Mouse (Mus musculus): Measurements from ENCODE around the gene Cox7a2. TPM values are rescaled to one million over a fixed set of nuclear protein-coding genes. Genes with fewer than 3 reads are reported as not detected.

Cox7a2 gene
- total RNA-seq, 2 experiments from 2014 or later = 924 to 968 TPM

DNA sequence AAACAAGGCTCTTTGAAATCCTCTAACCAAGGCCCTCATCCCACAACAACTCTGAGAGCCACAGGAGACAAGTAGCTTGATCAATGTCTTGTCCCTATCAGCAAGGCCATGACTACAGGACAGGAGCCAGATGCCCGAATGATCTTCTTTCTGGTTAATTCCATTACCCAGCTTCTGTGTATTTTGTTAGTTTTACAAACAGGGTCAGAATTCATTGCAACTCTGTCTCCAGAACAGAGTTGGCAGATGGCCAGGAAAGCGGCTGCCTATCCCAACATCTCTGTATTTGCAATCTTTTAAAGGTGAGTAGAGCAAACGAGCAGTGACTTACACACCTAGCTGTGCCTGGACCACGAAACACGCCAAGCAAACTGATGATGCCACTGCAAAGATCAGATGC is 29.4 kb downstream of the Cox7a2 start:
- DNase-seq = peak; percentile 17

DNA sequence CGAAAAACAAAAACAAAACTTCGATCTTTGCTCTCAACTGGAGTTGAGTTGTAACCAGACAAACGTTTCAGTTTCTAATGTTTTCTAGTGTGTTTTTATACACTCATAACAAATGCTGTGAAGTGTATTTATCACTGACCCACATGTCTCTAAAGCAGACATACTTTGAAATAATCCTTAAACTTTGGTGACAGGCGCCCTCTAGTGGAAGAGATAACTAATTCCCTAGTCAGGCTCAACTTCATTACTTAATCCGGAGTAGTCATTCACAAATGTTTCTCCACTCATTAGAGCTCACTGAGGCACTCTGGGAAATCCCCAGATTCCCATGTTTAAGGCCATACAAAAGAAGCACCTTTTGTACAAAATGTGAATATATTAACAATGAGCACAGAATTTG is 36.6 kb downstream of the Cox7a2 start:
- peak; percentile 32 for DNase-seq

DNA sequence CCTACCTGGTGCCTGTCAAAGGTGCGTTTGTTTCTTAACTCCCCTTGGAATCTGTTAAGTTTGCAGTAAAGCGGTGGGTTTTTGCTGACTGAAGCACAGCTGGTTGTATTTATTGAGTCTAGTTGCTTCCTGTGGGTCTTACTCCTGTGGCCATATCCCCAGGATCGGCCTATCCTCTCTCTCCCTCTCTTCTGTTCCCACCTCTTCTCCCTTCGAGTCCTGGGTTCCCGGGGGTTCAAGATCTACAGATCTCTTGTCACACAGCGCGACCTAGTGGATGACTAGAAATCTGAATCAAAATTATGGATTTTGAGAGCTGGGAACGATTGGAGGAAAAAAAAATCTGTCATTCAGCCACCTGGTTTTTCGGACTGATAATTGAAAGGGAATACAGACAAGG is 38.6 kb downstream of the Cox7a2 start:
- peak; percentile 68 for DNase-seq

DNA sequence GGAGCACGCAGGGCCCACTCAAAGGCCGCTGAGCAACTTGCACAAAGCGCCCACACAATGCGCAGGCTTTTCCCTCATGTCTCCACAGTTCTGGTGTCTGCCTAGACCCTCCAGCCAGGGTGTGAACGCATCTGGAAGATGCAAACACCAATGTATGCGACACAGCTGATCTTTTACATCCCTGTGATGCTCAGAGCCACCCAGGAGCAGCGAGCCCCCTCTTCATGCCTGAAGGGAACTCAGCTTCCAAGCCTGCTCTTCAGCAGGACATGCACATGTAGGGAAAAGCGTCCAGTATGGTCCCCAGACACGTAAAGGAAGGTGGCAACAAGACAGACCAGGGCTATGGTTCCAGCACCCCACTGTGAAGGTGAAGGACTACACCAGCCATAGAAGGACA is 39.5 kb downstream of the Cox7a2 start:
- DNase-seq = no peak

DNA sequence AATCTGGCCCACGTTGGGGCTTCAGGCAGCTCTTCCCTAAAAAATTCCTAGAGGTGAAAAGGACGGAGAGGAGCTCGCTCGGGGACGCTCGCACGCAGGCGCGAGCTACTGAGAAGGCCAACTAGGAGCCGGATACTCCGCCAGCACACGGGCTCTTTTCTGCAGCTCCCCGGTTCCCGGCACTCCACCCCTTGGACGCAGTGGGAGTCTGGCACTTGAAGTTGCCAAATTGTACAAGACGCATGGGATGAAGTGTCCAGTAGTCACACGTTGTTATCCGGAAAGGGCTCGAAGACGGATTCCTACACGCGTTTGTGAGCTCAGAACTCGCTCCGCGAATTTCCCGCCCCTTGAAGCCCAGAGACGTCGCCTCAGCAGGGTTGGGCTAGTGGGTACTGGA is 40.2 kb downstream of the Cox7a2 start:
- DNase-seq = peak; percentile 56

DNA sequence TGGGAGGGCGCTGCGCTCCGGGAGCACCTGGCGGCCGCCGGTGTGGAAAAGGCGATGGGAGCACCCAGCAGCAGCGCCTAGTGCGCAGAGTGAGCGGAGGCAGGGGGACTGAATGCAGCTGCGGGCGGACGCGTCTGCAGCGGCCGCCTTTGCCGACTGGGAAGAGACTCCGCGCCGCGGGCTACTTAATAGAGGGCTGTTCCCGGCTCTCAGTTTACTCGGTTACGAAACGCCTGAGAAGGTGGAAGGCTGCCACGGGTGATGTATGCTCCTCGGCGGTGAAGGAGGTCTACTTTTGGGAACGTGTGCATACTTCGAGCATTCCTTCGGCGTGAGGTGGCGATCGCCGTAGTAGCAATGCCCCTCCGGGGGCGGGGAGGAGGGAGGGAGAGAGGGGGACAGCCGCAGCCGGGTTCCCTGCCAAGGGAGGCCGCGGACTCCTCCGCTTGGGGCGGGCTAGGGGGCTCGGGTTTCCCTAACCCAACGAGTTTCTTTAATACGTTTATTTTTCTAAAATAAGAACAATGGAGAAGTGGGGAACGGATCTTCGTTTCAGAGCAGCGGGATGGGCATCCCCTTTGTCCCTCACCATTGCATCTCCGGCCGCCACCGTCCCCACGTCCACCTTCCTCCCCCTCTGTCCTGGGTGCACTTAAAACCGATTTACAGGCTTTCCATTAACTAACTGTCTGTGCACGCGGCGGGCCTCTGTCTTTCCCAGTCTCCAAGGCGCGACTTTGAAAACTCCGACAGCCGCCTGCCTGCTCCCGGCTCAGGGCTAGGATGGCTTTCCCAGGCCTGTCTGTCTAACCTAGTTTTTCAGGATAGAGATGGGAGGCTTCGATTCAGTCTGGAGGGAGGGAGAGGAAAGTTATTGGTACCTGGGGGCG is 41.0 kb downstream of the Cox7a2 start, which contains the start of gene Col12a1:
Gene Col12a1, minus strand, starts transcription at position 351 of the 890 bp plus-strand sequence.
- peak; percentile 74 for DNase-seq

DNA sequence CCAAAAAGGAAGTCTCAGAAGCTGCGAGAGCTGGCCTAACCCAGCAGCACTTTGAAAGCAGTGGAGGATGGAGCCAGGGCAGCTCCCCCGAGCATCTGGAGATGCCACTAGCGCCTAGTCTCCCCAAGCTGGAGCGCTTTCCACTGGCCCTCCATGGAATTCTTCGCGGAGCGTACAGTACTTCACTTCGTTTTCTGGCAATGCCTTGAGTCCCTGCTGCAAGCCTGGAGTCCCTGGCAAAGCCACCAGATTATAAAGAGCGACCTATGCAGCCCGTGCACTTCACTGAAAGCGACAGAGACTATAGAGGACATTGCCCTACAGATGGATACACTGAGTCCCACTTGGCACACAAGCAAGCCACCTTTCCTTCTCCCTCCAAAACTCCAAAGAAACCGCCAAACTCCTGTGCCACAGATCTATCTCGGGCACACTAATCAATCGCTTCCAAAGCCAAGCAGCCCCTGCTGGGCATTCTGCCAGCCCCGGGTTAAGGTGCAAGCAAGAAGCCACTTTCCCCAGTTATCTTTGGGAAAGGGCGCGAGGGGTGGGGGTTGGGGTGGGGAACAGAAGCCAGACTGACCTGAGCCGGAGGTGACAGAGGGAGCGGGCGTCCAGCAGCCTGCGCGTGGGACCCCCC is 41.7 kb downstream of the Cox7a2 start:
- DNase-seq = peak; percentile 28

DNA sequence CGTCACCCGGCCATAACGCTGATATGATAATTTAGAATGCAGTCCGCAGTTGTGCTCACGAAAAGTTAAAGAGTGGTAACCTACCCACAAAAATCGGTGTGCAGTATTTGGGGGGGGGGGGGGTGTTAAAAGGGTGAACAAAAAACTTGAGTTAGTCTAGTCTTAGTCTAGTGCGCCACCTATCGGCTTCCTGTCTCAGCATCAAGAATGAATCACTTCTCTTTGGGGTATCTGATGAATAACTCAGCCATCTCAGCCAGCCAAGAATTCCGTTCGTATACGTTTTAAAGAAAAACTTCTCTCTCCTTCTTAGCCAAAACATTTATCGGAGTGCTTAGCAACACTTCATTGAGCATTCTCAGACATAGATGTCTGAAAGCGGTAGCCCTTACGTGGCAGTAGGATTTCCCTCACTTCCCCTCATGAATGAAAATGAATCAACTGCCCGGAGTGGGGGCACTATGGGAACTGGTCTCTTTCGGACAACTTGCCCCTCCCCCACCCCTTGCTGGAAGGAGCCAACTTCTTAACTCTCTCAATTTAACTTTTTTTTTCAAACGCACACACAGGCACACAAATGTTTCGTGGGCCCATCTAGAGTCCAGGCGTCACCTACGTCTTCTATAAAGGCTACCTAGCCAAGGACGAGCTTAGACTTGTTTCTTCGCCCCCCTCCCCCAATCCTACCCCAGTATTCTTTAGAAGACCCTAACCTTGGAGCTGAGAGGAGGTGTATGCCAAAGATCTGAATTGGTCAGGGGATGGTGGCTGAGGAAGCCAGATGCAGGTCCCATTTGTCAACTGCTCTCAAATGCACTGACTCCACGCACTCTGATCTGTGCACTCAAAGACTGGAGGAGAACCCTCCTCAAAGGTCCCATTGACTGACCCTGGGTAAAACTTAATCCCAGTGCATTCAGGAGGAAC is 42.5 kb downstream of the Cox7a2 start:
- DNase-seq = peak; percentile 82

DNA sequence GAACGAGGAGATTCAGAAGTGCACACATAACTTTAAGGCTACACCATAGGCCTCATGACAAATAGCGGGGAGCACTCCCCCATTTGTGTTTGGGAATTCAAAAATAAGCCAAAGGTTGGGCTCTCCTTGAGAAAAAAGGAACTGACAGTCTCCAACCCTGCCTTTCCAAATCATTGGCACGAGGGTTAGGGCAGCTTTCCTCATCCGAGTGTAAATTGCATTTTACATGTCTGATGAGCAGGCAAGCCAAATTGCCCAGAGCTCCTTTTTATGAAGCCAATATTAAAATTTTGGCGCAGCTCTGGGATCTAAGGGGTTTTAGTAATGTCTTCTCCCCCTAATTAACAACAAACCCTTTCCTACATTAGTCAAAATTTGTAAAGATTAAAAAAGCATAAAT is 43.2 kb downstream of the Cox7a2 start:
- no peak for DNase-seq

DNA sequence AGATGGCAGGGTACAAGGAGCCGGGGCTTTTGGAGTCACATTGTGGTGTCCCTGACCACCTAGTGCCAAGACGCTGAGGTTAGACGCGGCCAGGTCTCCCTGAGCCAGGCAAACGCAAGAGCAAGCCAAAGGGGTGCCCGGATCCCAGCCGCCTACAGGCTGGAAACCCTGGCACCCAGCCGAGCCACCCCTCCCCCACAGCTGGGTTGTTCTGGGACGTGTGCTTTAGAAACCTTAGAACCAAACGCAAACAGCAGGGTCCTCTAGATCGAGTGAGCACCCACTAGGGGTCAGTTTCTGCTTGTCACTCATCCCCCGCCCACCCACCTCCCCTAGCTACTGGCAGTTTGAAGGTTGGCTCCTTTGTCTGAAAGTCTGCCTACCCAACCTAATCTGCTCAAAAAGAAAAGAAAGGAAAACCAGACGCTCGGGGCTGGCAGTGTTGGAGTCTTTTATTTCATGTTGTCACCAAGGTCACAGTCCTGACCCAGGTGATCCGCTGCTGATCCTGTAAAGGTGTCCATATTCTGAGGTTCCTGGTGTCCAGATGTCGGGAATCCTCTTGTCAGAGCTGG is 45.1 kb downstream of the Cox7a2 start:
- peak; percentile 93 for DNase-seq

Other genes with a start within 250 kb of the Cox7a2 start
- 10 to 100 TPM; 17.6 to 20.2 TPM for gene Col12a1, start 41.0 kb downstream of the Cox7a2 start, total RNA-seq (2021)
- 10 to 100 TPM; 64.5 to 66.7 TPM for gene Tmem30a, start 33.6 kb upstream of the Cox7a2 start, total RNA-seq (2021)

Measured in heart, postnatal 4 days (tissue).